ENCODE assay signal across 8 mouse cellular contexts in genomic region chr9:44287401-44288075, GRCm38 (mm10). TPM values are rescaled to one million over a fixed set of nuclear protein-coding genes. Genes with fewer than 3 reads are reported as not detected.
DNase-seq lines count a peak whose midpoint lies in the region; ATAC-seq lines count a peak whose summit lies in the region.

No protein-coding gene starts in this region.

- ATAC-seq in forebrain, embryonic 13.5 days: peak; percentile 67
- peak; percentile 31; the same call in 1 of the 2 replicates for ATAC-seq in limb, embryonic 15.5 days (ENCODE audit: insufficient number of reproducible peaks, low FRiP score, low TSS enrichment, low read depth)

- peak overlapping the region; percentile 14 for H3K27ac ChIP-seq in forebrain, embryonic 13.5 days
- no peak overlapping the region for H3K27ac ChIP-seq in limb, embryonic 15.5 days

- DNase-seq in adrenal gland, adult 2 months: peak; percentile 79
- no peak for DNase-seq in adrenal gland, adult 8-10 months
- peak; percentile 26 for DNase-seq in right cerebral cortex, adult 18-20 months
- DNase-seq in right cerebral cortex, postnatal 36 days (ENCODE audit: low spot score in 2 of 2): no peak
- peak; percentile 26 for DNase-seq in naive thymus-derived CD4-positive, alpha-beta T cell, adult 2 months (ENCODE audit: low read depth)
- no peak for DNase-seq in thymus, postnatal 36 days

- no peaks in the 10 kb centered on the region for H3K9me3 ChIP-seq in forebrain, embryonic 13.5 days (replicated peaks)
- H3K9me3 ChIP-seq in limb, embryonic 15.5 days: no peaks in the 10 kb centered on the region

- H3K36me3 ChIP-seq in forebrain, embryonic 13.5 days (ENCODE audit: poor library complexity, severe bottlenecking): peaks cover 34% of the 10 kb centered on the region
- peaks cover 20% of the 10 kb centered on the region for H3K36me3 ChIP-seq in limb, embryonic 15.5 days

- WGBS in forebrain, embryonic 13.5 days: under 1% methylated on average over 43 of the region's 47 CpGs
- 2% methylated on average over 47 of the region's 47 CpGs for WGBS in limb, embryonic 15.5 days

- H3K27me3 ChIP-seq in forebrain, embryonic 13.5 days: no peaks in the 10 kb centered on the region
- peaks cover 23% of the 10 kb centered on the region; the same call in 1 of the 2 replicates for H3K27me3 ChIP-seq in limb, embryonic 15.5 days

- peak overlapping the region; percentile 85 for H3K9ac ChIP-seq in forebrain, embryonic 13.5 days
- peak overlapping the region; percentile 71 for H3K9ac ChIP-seq in limb, embryonic 15.5 days

- peak overlapping the region; percentile 76 for H3K4me3 ChIP-seq in forebrain, embryonic 13.5 days
- H3K4me3 ChIP-seq in limb, embryonic 15.5 days: peak overlapping the region; percentile 64

- peaks cover 28% of the 10 kb centered on the region for H3K4me1 ChIP-seq in forebrain, embryonic 13.5 days
- peaks cover 26% of the 10 kb centered on the region for H3K4me1 ChIP-seq in limb, embryonic 15.5 days

- peak overlapping the region; percentile 92 for H3K4me2 ChIP-seq in forebrain, embryonic 13.5 days
- peak overlapping the region; percentile 93 for H3K4me2 ChIP-seq in limb, embryonic 15.5 days

RNA-seq across cellular contexts. Expression of gene Abcg4, which starts 0.9 kb away (rescaled TPM):
- 10 to 100 TPM; 27.1 to 41.4 TPM for total RNA-seq in adrenal gland, adult 2 months (2021)
- 84.3 and 86.8 TPM in 2 replicates for polyA plus RNA-seq in adrenal gland, adult 2 months (2012; rRNA removed)
- total RNA-seq in adrenal gland, adult 8-10 months (2022): 10 to 100 TPM; 39.3 to 51.3 (median 42.1) TPM
- 9.2 and 10.9 TPM in 2 replicates for polyA plus RNA-seq in forebrain, embryonic 13.5 days (2015; fragmentation: Nextera tagmentation; extraction: Ambion mirVana)
- polyA plus RNA-seq in limb, embryonic 15.5 days (2015; fragmentation: Nextera tagmentation; extraction: Ambion mirVana): 6.2 and 6.4 TPM in 2 replicates

RNA-seq across cellular contexts. Expression of gene Hinfp, which starts 17.9 kb away (rescaled TPM):
- 10 to 100 TPM; 16.6 to 24.9 TPM for total RNA-seq in adrenal gland, adult 2 months (2021)
- polyA plus RNA-seq in adrenal gland, adult 2 months (2012; rRNA removed): 13.5 and 13.8 TPM in 2 replicates
- total RNA-seq in adrenal gland, adult 8-10 months (2022): 10 to 100 TPM; 20.3 to 44.4 (median 31.8) TPM
- 30.5 and 38.4 TPM in 2 replicates for polyA plus RNA-seq in forebrain, embryonic 13.5 days (2015; fragmentation: Nextera tagmentation; extraction: Ambion mirVana)
- 24.2 and 24.9 TPM in 2 replicates for polyA plus RNA-seq in limb, embryonic 15.5 days (2015; fragmentation: Nextera tagmentation; extraction: Ambion mirVana)

RNA-seq across cellular contexts. Expression of gene Nlrx1, which starts 19.1 kb away (rescaled TPM):
- 10 to 100 TPM; 15.7 to 27.8 TPM for total RNA-seq in adrenal gland, adult 2 months (2021)
- polyA plus RNA-seq in adrenal gland, adult 2 months (2012; rRNA removed): 25.3 and 27.7 TPM in 2 replicates
- total RNA-seq in adrenal gland, adult 8-10 months (2022): 10 to 100 TPM; 27.6 to 41.8 (median 34.2) TPM
- polyA plus RNA-seq in forebrain, embryonic 13.5 days (2015; fragmentation: Nextera tagmentation; extraction: Ambion mirVana): 4.4 and 4.5 TPM in 2 replicates
- 12.5 and 12.7 TPM in 2 replicates for polyA plus RNA-seq in limb, embryonic 15.5 days (2015; fragmentation: Nextera tagmentation; extraction: Ambion mirVana)

RNA-seq across cellular contexts. Expression of gene C2cd2l, which starts 32.5 kb away (rescaled TPM):
- 10 to 100 TPM; 46.1 to 59.0 TPM for total RNA-seq in adrenal gland, adult 2 months (2021)
- polyA plus RNA-seq in adrenal gland, adult 2 months (2012; rRNA removed): 100 and 106 TPM in 2 replicates
- 10 to 100 TPM; 42.6 to 60.5 (median 49.9) TPM for total RNA-seq in adrenal gland, adult 8-10 months (2022)
- 14.0 and 19.6 TPM in 2 replicates for polyA plus RNA-seq in forebrain, embryonic 13.5 days (2015; fragmentation: Nextera tagmentation; extraction: Ambion mirVana)
- polyA plus RNA-seq in limb, embryonic 15.5 days (2015; fragmentation: Nextera tagmentation; extraction: Ambion mirVana): 6.9 and 7.1 TPM in 2 replicates

RNA-seq across cellular contexts. Expression of gene Pdzd3, which starts 36.3 kb away (rescaled TPM):
- not detected for total RNA-seq in adrenal gland, adult 2 months (2021)
- polyA plus RNA-seq in adrenal gland, adult 2 months (2012; rRNA removed): 0.06 TPM in 1 of 2 replicates, not detected in the other
- under 1 TPM in 3 of 4 experiments, not detected in 1; 0.24 to 0.27 (median 0.25) TPM for total RNA-seq in adrenal gland, adult 8-10 months (2022)
- 0.39 and 0.40 TPM in 2 replicates for polyA plus RNA-seq in forebrain, embryonic 13.5 days (2015; fragmentation: Nextera tagmentation; extraction: Ambion mirVana)
- polyA plus RNA-seq in limb, embryonic 15.5 days (2015; fragmentation: Nextera tagmentation; extraction: Ambion mirVana): 0.26 TPM in 1 of 2 replicates, not detected in the other

Comparison
In these comparisons a context has a peak if more than half of its experiments do, and no peak if none do; other contexts are left out.
1. DNase-seq: peak in adrenal gland, adult 2 months (single experiment), right cerebral cortex, adult 18-20 months (single experiment) and naive thymus-derived CD4-positive, alpha-beta T cell, adult 2 months (single experiment); none in adrenal gland, adult 8-10 months (single experiment), right cerebral cortex, postnatal 36 days (0 of 2) and thymus, postnatal 36 days (0 of 2).